In the genomic region with DNA sequence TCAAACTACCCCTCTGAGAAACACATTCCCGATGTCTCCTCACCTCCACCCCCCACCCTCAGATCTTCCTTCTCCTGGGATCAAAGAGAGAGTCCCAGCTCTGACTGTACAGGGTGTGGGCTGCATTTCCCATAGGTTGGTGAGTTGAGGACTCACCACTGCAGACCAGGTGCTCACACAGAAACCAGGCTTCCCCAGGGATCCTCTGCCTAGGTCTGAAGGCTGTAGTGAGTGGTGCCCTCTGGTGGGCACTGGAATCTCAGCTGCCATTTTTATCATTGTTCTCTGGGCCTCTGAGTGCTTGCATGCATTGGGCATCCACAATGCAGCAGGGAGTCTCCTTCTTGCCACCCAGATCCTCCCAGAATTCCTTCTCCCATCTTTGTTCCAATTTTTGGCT, we compare ENCODE assay signal across 8 mouse cellular contexts. TPM values are rescaled to one million over a fixed set of nuclear protein-coding genes. Genes with fewer than 3 reads are reported as not detected.
DNase-seq lines count a peak whose midpoint lies in the region; ATAC-seq and TF ChIP-seq lines count a peak whose summit lies in the region.
"Had no signal": no experiment of that assay in that cellular context is flagged by ENCODE, and none has a peak within 500 bp of the region (broad histone marks: within the 10 kb centered on the region; RNA-seq: fewer than 3 reads in every experiment).

No protein-coding gene starts in this region.

- H3K79me2 ChIP-seq in C2C12 (ENCODE audit: control insufficient read depth, insufficient read depth): no peaks in the 10 kb centered on the region

- no peaks in the 10 kb centered on the region for H3K4me1 ChIP-seq in ES-Bruce4 (ENCODE audit: control insufficient read depth, insufficient read depth, low read length)
- peaks cover 75% of the 10 kb centered on the region for H3K4me1 ChIP-seq in heart, embryonic 10.5 days
- no peaks in the 10 kb centered on the region for H3K4me1 ChIP-seq in kidney, embryonic 14.5 days (ENCODE audit: control insufficient read depth, insufficient read depth, low read length)
- 0 out of 2 replicates have a peak, but pooled peaks cover 5% of the 10 kb centered on the region for H3K4me1 ChIP-seq in lung, embryonic 16.5 days (replicated peaks; ENCODE audit: control insufficient read depth, insufficient read depth, low read length)

- no peak overlapping the region for H3K27ac ChIP-seq in ES-Bruce4 (ENCODE audit: insufficient read depth, low read length)
- peak overlapping the region; percentile 86 for H3K27ac ChIP-seq in heart, embryonic 10.5 days
- no peak overlapping the region for H3K27ac ChIP-seq in kidney, embryonic 14.5 days (ENCODE audit: low read depth, low read length)
- H3K27ac ChIP-seq in lung, embryonic 16.5 days (ENCODE audit: low read length): no peak overlapping the region
- H3K27ac ChIP-seq: limb, embryonic 12.5 days had no signal

- TF ChIP-seq EP300 in ES-Bruce4 (IDR thresholded peaks at IDR 0.05; ENCODE audit: insufficient read depth, low read depth, low read length): no peak

- TF ChIP-seq CTCF in C2C12 (IDR thresholded peaks at IDR 0.05; ENCODE audit: control insufficient read depth, insufficient read depth, insufficient read length): peak; percentile 73
- TF ChIP-seq CTCF in ES-Bruce4 (IDR thresholded peaks at IDR 0.05; ENCODE audit: low read depth, low read length): peak; percentile 68

- no peak overlapping the region for H3K4me2 ChIP-seq in kidney, embryonic 14.5 days (replicated peaks; ENCODE audit: low read depth, low read length)
- H3K4me2 ChIP-seq in lung, embryonic 16.5 days (ENCODE audit: low read depth, low read length): no peak overlapping the region
- H3K4me2 ChIP-seq: limb, embryonic 12.5 days had no signal

- 77% methylated on average over 1 of the region's 1 CpGs for WGBS in heart, embryonic 10.5 days
- WGBS in kidney, embryonic 14.5 days: 88% methylated on average over 1 of the region's 1 CpGs
- WGBS in lung, embryonic 16.5 days: 79% methylated on average over 1 of the region's 1 CpGs

- ATAC-seq in kidney, embryonic 14.5 days (ENCODE audit: low FRiP score, low TSS enrichment): 0 out of 2 replicates have a peak, but pooled peaks have one; percentile 62
- ATAC-seq in lung, embryonic 16.5 days (ENCODE audit: low read depth): peak; percentile 23; the same call in 1 of the 2 replicates

- no peaks in the 10 kb centered on the region for H3K36me3 ChIP-seq in C2C12 (ENCODE audit: control insufficient read depth, insufficient read depth)
- no peaks in the 10 kb centered on the region for H3K36me3 ChIP-seq in ES-Bruce4 (ENCODE audit: control insufficient read depth, insufficient read depth, low read length, poor library complexity, severe bottlenecking)
- H3K36me3 ChIP-seq in heart, embryonic 10.5 days: no peaks in the 10 kb centered on the region
- no peaks in the 10 kb centered on the region for H3K36me3 ChIP-seq in kidney, embryonic 14.5 days (ENCODE audit: control insufficient read depth, insufficient read depth, low read length)
- no peaks in the 10 kb centered on the region for H3K36me3 ChIP-seq in lung, embryonic 16.5 days (ENCODE audit: control insufficient read depth, insufficient read depth, low read length)
- H3K36me3 ChIP-seq: limb, embryonic 12.5 days had no signal

- no peaks in the 10 kb centered on the region for H3K27me3 ChIP-seq in C2C12 (ENCODE audit: control insufficient read depth, insufficient read depth, insufficient read length)
- no peaks in the 10 kb centered on the region for H3K27me3 ChIP-seq in ES-Bruce4 (ENCODE audit: control insufficient read depth, insufficient read depth, low read length, poor library complexity, severe bottlenecking)
- no peaks in the 10 kb centered on the region for H3K27me3 ChIP-seq in heart, embryonic 10.5 days (ENCODE audit: insufficient read depth, poor library complexity, severe bottlenecking)
- H3K27me3 ChIP-seq in kidney, embryonic 14.5 days (ENCODE audit: control insufficient read depth, insufficient read depth, low read length): no peaks in the 10 kb centered on the region
- no peaks in the 10 kb centered on the region for H3K27me3 ChIP-seq in lung, embryonic 16.5 days (ENCODE audit: control insufficient read depth, insufficient read depth, low read depth, low read length)

- H3K4me3 ChIP-seq in C2C12 (ENCODE audit: insufficient read depth, poor library complexity, severe bottlenecking) (no peak overlapping the region), ES-Bruce4 (ENCODE audit: low read depth, low read length) (no peak overlapping the region)
- H3K4me3 ChIP-seq in heart, embryonic 10.5 days: no peak overlapping the region
- H3K4me3 ChIP-seq in kidney, embryonic 14.5 days (ENCODE audit: low read length): no peak overlapping the region
- no peak overlapping the region for H3K4me3 ChIP-seq in lung, embryonic 16.5 days (ENCODE audit: low read length)
- H3K4me3 ChIP-seq: limb, embryonic 12.5 days had no signal

- no peak overlapping the region for H3ac ChIP-seq in C2C12 (ENCODE audit: control insufficient read depth, insufficient read length, low read depth)

- TF ChIP-seq POLR2A in ES-Bruce4 (IDR thresholded peaks at IDR 0.05; ENCODE audit: insufficient read depth, low read length): no peak

- no peaks in the 10 kb centered on the region for H3K9me3 ChIP-seq in ES-Bruce4 (replicated peaks; ENCODE audit: control insufficient read depth, insufficient read depth, low read length, poor library complexity, severe bottlenecking)
- H3K9me3 ChIP-seq in heart, embryonic 10.5 days: no peaks in the 10 kb centered on the region
- H3K9me3 ChIP-seq in kidney, embryonic 14.5 days (ENCODE audit: control insufficient read depth, low read length): no peaks in the 10 kb centered on the region
- no peaks in the 10 kb centered on the region for H3K9me3 ChIP-seq in lung, embryonic 16.5 days (ENCODE audit: control insufficient read depth, low read length)
- H3K9me3 ChIP-seq: limb, embryonic 12.5 days had no signal

- no peaks in the 10 kb centered on the region for H3K79me3 ChIP-seq in C2C12 (ENCODE audit: low read depth)

- no peak overlapping the region for H3K9ac ChIP-seq in ES-Bruce4 (ENCODE audit: low read depth, poor library complexity, severe bottlenecking)
- H3K9ac ChIP-seq in kidney, embryonic 14.5 days (ENCODE audit: low read depth, low read length): no peak overlapping the region
- no peak overlapping the region for H3K9ac ChIP-seq in lung, embryonic 16.5 days (ENCODE audit: low read length)
- H3K9ac ChIP-seq: limb, embryonic 12.5 days had no signal

- DNase-seq in cerebellum, postnatal 10 days: peak; percentile 75 to 77
- DNase-seq in heart, embryonic 10.5 days (ENCODE audit: low spot score): no peak
- DNase-seq in right cerebral cortex, postnatal 25 days: peak; percentile 59

TF ChIP-seq in C2C12, 6 proteins besides CTCF, POLR2A, EP300 and RAD21:
- TF ChIP-seq FOSL1 (IDR thresholded peaks at IDR 0.05; ENCODE audit: insufficient read depth, low read length, poor library complexity, severe bottlenecking): no peak

RNA-seq across cellular contexts. Expression of gene Ramp1, which starts 31.5 kb away (rescaled TPM):
- polyA plus RNA-seq in C2C12 (2012; fragmentation: generic; extraction: Trizol) (2.1 TPM), ES-Bruce4 (2011; ENCODE audit: insufficient read depth, insufficient read length, low read depth, missing spikeins) (0.69 TPM in 1 of 2 replicates, not detected in the other)
- 16.8 and 24.9 TPM in 2 replicates for polyA plus RNA-seq in heart, embryonic 10.5 days (2016; fragmentation: Nextera tagmentation; extraction: Ambion mirVana)
- 1.1 and 1.2 TPM in 2 replicates for polyA plus RNA-seq in kidney, embryonic 14.5 days (2014; fragmentation: Nextera tagmentation; extraction: Ambion mirVana)
- 8.6 and 9.4 TPM in 2 replicates for polyA plus RNA-seq in lung, embryonic 16.5 days (2015; fragmentation: Nextera tagmentation; extraction: Ambion mirVana)

RNA-seq across cellular contexts. Expression of gene Ube2f, which starts 39.0 kb away (rescaled TPM):
- polyA plus RNA-seq in C2C12 (2012; fragmentation: generic; extraction: Trizol) (71.0 TPM), ES-Bruce4 (2011; ENCODE audit: insufficient read depth, insufficient read length, low read depth, missing spikeins) (61.7 and 70.9 TPM in 2 replicates)
- 76.9 and 82.8 TPM in 2 replicates for polyA plus RNA-seq in heart, embryonic 10.5 days (2016; fragmentation: Nextera tagmentation; extraction: Ambion mirVana)
- polyA plus RNA-seq in kidney, embryonic 14.5 days (2014; fragmentation: Nextera tagmentation; extraction: Ambion mirVana): 72.4 and 80.5 TPM in 2 replicates
- polyA plus RNA-seq in lung, embryonic 16.5 days (2015; fragmentation: Nextera tagmentation; extraction: Ambion mirVana): 60.8 and 65.7 TPM in 2 replicates
